Mouse (Mus musculus) large intestine, adult 2 months (tissue): Measurements from ENCODE around the gene Cpeb2. TPM values are rescaled to one million over a fixed set of nuclear protein-coding genes. Genes with fewer than 3 reads are reported as not detected.

Experiments
- DNase-seq: peaks from one replicate; pipeline ENCODE4 v3.0.0-alpha.2; 2012; ENCODE audit warnings: low read depth, low spot score
- WGBS: fragments of 180-500 bp; shearing (Covaris S2); methylation state at CpG from one replicate; pipeline ENCODE4 v1.1.7; 2018; 5-methylcytosine and 5-hydroxymethylcytosine counted together
- polyA plus RNA-seq: library from polyadenylated mRNA; depleted of rRNA; stranded (reverse); fragments of >200 nt; gene quantifications from 2 replicates; pipeline ENCODE4 v1.2.3, GENCODE M21; 2012; rRNA removed

Cpeb2 gene
- polyA plus RNA-seq: 2.7 and 4.8 TPM in 2 replicates

GRCm38 (mm10) chr5:43232480-43233315, at the start of gene Cpeb2:
Cpeb2 (plus strand) TSS chr5:43233170.
- DNase-seq: peak; percentile 36
- WGBS: under 1% methylated on average over 89 of the region's 89 CpGs

- no peak for DNase-seq
These were observed 49.4 kb upstream of the Cpeb2 start for GRCm38 (mm10) chr5:43183556-43183955.

DNA sequence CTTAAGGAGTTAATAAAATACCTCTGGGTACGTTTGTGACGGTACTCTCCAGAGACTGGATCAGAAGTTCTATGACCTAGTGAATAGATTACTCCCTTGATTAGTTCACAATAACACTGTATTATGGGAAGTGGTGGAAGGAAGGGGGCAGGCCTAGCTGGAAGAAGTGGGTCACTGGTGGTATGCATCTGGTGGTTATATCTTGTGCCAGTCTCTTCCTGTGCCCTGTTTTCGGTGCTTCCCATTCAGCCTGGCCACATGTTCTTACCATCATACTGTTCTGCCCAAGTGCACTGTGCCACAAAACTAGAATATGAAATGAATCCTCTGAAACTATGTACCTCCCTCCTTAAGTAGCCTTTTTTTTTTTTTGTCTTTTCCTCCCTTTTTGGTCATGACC, 48.1 kb upstream of the Cpeb2 start:
- no peak for DNase-seq
- WGBS: 58% methylated on average over 3 of the region's 3 CpGs

DNA sequence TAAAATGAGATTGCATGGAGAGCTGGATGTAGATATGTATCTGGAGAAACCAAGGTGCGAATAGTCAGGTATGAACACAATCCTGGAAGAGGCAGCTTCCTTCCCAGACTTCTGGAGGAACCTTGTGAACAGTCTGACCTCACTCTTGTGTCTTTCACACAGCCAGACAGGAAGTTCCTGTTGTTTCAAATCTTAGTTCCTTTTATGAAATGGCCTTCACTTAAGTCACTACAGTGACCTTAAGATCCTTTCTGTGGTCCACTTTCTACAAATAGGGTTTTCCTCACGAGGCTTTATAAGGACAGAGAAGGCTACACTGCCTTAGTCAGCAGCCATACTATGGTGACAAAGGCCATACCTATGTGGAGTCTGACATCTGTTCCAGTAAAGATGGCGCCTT, 47.5 kb upstream of the Cpeb2 start:
- 82% methylated on average over 3 of the region's 3 CpGs for WGBS
- DNase-seq: no peak

- no peak for DNase-seq
- WGBS: 74% methylated on average over 4 of the region's 4 CpGs
These were observed 32.3 kb upstream of the Cpeb2 start for GRCm38 (mm10) chr5:43200686-43201085.

DNA sequence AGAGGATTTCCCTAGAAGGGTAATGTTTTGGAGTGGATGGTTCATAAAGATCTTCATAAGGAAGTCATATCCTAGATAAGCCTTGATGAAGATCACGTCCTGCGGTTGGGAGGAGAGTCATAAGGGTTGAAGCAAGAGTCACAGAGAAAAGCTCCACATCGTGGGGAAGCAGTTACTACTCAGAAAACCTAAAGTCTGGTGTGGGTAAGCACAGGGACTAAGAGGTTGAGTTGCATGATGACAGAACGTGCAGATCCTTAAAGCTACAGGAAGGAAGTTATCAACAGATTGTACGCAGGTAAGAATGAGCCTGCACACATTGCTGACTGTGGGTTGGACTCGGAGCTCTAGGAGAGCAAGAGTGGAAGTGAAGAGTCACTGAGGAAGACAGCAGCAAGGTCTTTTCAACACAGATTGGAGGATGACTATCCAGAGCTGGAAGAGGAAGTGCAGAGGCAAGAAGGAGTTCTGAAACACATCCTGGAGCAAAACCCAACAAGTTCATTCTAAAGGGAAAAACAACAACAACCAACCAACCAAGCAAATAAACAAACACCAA, 26.4 kb upstream of the Cpeb2 start:
- 71% methylated on average over 6 of the region's 6 CpGs for WGBS
- no peak for DNase-seq

- WGBS: 17% methylated on average over 4 of the region's 4 CpGs
- DNase-seq: no peak
These were observed 15.5 kb upstream of the Cpeb2 start for GRCm38 (mm10) chr5:43217468-43217867.

DNA sequence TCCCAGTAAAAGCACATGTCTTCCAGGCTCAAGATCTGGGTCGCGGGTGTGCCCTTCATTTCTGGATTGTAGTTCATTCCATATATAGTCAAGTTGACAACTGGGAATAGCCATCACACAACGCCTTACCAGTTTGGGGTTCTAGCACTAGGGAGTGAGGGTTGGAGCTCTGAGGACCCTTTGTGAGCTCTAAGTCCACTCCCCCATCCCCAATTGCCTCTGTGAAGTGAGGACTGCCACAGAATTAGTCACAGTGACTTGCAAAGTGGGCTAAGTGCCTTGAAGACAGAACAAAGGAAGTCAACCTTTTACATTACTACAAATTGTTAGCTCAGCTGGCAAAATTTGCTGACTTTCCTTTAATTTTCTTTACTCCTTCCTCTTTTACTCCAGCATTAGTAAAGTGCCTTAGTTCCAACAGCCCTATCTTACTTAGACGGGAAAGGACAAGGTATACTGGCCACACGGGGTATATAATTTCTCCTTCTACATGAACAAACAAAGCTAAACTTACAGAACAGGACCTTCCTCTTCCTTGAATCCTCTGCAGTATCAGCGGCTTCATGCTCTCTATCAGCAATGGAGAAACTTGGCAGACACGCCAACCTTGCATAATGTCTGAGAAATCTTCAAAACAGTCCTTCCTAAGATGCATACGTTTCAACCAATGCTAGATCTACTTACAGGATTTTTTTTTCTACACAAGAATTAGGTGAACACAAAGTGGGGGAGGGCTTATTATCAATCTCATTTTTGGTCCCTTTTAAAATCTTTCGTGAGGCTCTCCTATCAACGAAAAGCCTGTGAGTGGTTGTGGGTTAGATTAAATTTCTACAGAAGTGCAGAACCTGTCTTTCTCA, 14.8 kb upstream of the Cpeb2 start:
- WGBS: 46% methylated on average over 10 of the region's 10 CpGs
- no peak for DNase-seq

GRCm38 (mm10) chr5:43218847-43219132, 14.2 kb upstream of the Cpeb2 start:
- DNase-seq: no peak
- WGBS: 38% methylated on average over 1 of the region's 1 CpGs

DNA sequence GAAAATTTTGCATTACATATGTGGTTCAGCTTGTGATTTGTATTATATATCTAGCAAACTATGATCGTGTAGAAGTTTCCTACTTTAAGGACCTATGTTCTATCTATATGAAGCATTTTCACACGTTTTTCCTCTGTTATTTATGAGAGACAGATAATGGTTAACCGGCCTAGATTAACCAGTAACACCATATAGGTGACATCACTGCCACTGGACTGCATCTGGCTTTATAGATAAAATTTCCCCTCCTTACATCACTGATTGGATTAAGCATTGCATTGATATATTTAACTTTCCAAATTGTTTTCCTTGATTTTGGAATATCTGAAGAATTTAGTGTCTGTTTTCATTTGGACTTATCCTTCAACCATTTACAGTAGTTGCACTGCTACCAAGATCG, 9.6 kb upstream of the Cpeb2 start:
- DNase-seq: no peak
- WGBS: 59% methylated on average over 4 of the region's 4 CpGs

- DNase-seq: no peak
- 68% methylated on average over 3 of the region's 3 CpGs for WGBS
These were observed 8.7 kb upstream of the Cpeb2 start for GRCm38 (mm10) chr5:43224245-43224644.

DNA sequence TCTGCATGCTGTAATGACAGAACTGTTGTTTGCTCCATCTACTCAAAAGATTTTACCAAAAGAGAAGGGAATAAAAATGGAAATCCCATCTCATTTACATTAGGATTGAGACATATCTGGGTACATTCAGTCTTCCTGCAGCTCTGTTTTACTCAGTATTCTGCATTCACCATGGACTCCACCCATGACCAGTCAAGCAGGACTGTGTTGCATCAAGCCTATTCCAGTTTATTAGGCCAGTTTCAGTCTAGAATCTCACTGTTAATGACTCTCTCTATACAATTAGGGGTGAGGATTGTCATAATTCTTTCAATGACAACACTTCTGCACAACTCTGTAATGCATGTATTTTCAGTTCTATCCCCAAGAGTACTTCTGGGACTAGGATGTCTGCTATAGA, 6.8 kb upstream of the Cpeb2 start:
- no peak for DNase-seq

- WGBS: 52% methylated on average over 5 of the region's 5 CpGs
- DNase-seq: no peak
These were observed 5.4 kb upstream of the Cpeb2 start for GRCm38 (mm10) chr5:43227607-43228006.

DNA sequence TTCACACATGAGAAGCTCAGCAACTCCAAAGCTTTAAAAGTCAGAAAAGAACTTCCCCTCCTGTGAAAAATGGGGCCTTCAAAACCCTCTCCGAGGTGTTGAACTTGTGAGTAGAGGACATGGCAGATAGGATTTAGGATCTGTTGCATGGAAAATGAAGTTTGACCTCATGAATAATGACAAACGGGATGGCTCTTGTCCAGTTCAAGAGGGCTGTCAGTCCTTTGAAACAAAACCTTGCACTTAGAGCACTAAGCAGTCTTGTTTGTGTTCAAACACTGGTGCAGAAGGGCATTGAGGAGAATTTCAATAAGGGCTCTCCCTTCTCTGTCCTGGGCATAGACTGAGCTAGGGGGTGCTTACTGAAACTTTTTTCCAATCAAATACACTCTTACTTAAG, 1.9 kb upstream of the Cpeb2 start:
- WGBS: 74% methylated on average over 2 of the region's 2 CpGs

GRCm38 (mm10) chr5:43232149-43232479, 856 bp upstream of the Cpeb2 start:
- DNase-seq: no peak
- WGBS: 3% methylated on average over 6 of the region's 6 CpGs

More for the DNA sequence above, 1.9 kb upstream of the Cpeb2 start:
- DNase-seq: no peak

DNA sequence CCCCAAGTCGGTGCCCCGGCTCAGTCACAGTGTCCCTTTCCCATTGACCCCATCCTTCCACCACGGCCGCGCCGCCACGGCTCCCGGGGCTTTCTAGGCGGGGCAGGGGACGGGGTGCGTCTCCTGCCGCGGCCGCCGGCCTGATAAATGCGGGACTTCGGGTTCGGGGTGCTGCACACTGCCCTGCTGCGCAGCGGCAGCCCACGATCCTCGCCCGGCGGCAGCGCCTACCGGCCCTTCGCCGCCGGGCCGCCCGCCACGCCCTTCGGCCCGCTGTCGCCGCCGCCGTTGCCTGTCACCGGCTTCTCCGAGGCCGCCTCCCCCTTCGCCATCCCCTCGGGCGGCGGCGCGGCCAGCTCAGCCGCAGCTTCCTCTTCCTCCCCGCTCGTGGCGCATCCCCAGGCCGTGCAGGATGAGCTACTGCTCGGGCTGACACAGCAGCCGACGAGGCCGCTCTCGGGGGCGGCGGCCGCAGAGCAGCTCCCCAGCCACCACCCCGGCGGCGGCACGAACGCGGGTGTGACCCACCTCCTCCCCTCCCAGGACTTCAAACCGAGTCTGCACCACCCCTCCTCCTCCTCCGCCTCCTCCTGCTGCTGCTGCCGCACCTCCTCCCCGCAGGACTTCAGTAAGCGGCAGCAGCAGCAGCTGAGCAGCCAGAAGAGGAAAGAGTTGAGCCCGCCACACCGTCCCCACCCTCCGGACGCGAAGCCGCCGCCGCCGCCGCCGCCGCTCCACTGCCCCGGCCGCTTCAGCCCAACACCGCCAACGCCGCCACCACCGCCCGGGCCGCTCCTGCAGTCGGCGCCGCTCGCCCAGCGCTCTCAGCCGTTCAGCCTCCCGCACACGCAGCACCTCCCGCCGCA, 579 bp downstream of the Cpeb2 start:
- peak; percentile 47 for DNase-seq
- WGBS: 1% methylated on average over 84 of the region's 101 CpGs

DNA sequence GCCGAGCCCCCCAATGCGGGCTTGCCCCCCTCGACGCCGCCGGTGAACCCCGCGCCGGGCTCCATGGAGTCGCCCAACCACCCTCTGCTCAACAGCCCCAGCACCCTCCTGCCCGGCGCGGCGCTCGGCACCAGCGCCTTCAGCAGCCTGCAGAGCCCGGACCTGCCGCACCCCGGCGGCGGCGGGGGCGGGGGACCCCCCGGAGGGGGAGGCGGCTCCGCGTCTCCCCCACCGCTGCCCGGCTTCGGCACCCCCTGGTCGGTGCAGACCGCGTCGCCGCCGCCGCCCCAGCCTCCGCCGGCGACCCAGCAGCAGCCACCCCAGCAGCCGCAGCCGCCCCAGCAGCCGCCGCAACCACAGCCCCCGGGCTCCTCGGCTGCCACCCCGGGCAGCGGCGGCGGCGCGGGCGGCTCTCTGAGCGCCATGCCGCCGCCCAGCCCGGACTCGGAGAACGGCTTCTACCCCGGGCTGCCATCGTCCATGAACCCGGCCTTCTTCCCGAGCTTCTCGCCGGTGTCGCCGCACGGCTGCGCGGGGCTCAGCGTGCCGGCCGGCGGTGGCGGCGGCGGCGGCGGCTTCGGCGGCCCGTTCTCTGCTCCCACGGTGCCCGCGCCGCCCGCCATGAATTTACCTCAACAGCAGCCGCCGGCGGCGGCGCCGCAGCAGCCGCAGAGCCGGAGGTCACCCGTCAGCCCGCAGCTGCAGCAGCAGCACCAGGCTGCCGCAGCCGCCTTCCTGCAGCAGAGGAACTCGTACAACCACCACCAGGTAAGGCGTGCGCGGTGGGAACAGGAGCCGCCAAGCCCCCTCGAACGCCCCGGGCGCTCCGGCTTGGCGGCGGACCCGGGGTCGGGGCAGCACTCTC, 1.6 kb downstream of the Cpeb2 start:
- WGBS: 1% methylated on average over 107 of the region's 113 CpGs
- no peak for DNase-seq

- 2% methylated on average over 27 of the region's 27 CpGs for WGBS
- no peak for DNase-seq
These were observed 2.3 kb downstream of the Cpeb2 start for GRCm38 (mm10) chr5:43235186-43235785.

GRCm38 (mm10) chr5:43235997-43236396, 3.0 kb downstream of the Cpeb2 start:
- DNase-seq: peak; percentile 64
- 15% methylated on average over 5 of the region's 5 CpGs for WGBS
